Mouse (Mus musculus) forebrain, embryonic 14.5 days (tissue): ENCODE data around the gene Tbc1d10b. TPM values are rescaled to one million over a fixed set of nuclear protein-coding genes. Genes with fewer than 3 reads are reported as not detected.

Experiments
- ATAC-seq: fragments of 200-750 bp; cut with Nextera tagmentation; 2 replicates; pipeline ENCODE4 v1.8.0; 2017; ENCODE audit warnings: mild to moderate bottlenecking, moderate library complexity
- DNase-seq: peaks from one replicate; pipeline ENCODE4 v3.0.0-alpha.2; 2015; ENCODE audit warnings: low spot score
- H3K27ac ChIP-seq: fragments of 300-500 bp; sonication (generic); 2 replicates; pipeline ENCODE4 v1.5.1; 2014; ENCODE audit warnings: low read depth, mild to moderate bottlenecking, control low read depth, low read length, moderate library complexity
- H3K27me3 ChIP-seq: fragments of 300-500 bp; sonication (generic); replicated peaks from 2 replicates; pipeline ENCODE4 v1.6.1; 2014; ENCODE audit warnings: low read length, control low read depth, mixed read lengths; ENCODE audit not compliant: control insufficient read depth, insufficient read depth
- H3K36me3 ChIP-seq: fragments of 300-500 bp; sonication (generic); 2 replicates; pipeline ENCODE4 v1.6.1; 2014; ENCODE audit warnings: low read length, control low read depth; ENCODE audit not compliant: control insufficient read depth, insufficient read depth
- H3K4me1 ChIP-seq: fragments of 300-500 bp; sonication (generic); 2 replicates; pipeline ENCODE4 v1.6.1; 2014; ENCODE audit warnings: antibody characterized with exemption, low read length, control low read depth; ENCODE audit not compliant: control insufficient read depth, insufficient read depth
- H3K4me2 ChIP-seq: fragments of 300-500 bp; sonication (generic); 2 replicates; pipeline ENCODE4 v1.6.1; 2014; ENCODE audit warnings: mild to moderate bottlenecking, control low read depth, low read length
- H3K4me3 ChIP-seq: fragments of 300-500 bp; sonication (generic); 2 replicates; pipeline ENCODE4 v1.5.1; 2014; ENCODE audit warnings: low read depth, low read length, control low read depth
- H3K9ac ChIP-seq: fragments of 300-500 bp; sonication (generic); 2 replicates; pipeline ENCODE4 v1.6.1; 2014; ENCODE audit warnings: mild to moderate bottlenecking, low read length, control low read depth, moderate library complexity
- H3K9me3 ChIP-seq: fragments of 300-500 bp; sonication (generic); replicated peaks from 2 replicates; pipeline ENCODE4 v1.6.1; 2016; ENCODE audit warnings: low read length, control low read depth, mixed read lengths; ENCODE audit not compliant: control insufficient read depth
- WGBS: fragments of 180-500 bp; shearing (Covaris S2); extraction: QIAGEN DNeasy Blood & Tissue Kit; methylation state at CpG from one replicate; pipeline ENCODE4 v1.1.7; 2014; 5-methylcytosine and 5-hydroxymethylcytosine counted together
- polyA plus RNA-seq: library from polyadenylated mRNA; unstranded; fragments of >200 nt; fragmentation: Nextera tagmentation; extraction: Ambion mirVana; gene quantifications from 2 replicates; pipeline ENCODE4 v1.2.1, GENCODE M21; 2014

Gene Tbc1d10b
- polyA plus RNA-seq, 1 experiment from 2014 or later = 13.7 TPM

DNA sequence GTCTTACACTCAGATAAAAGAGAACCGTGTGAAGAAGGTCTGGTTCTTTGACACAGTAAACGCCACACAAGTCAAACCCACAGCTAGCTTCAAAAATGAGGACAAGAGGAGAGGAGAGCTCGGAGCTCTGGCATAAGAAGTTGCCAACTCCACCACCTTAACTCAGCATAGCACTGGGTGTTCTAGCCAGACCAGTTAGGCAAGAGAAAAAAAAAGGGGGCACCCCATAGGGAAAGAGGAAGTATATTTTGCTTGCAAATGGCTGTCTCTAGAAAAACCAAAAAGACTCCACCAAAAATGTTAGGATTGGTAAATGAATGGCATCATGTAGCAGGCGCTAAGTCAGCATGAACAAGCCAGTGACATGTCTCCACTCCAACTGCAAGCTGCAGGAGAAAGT lies 44.3 kb downstream of the Tbc1d10b start:
- H3K4me1 ChIP-seq = no peaks in the 10 kb centered on the region

GRCm38 (mm10) chr7:127162546-127162945 lies 45.7 kb downstream of the Tbc1d10b start:
- Histone ChIP-seq H3K9ac (no peak overlapping the region), H3K9me3 (no peaks in the 10 kb centered on the region), H3K27me3 (no peaks in the 10 kb centered on the region), H3K36me3 (no peaks in the 10 kb centered on the region), H3K4me2 (no peak overlapping the region), H3K4me3 (no peak overlapping the region), H3K4me1 (no peaks in the 10 kb centered on the region), H3K27ac (no peak overlapping the region)
- ATAC-seq (no peak), DNase-seq (no peak)
- 82% methylated on average over 5 of the region's 5 CpGs for WGBS

More for the DNA sequence above, 44.3 kb downstream of the Tbc1d10b start:
- Histone ChIP-seq H3K9me3 (no peaks in the 10 kb centered on the region), H3K27ac (no peak overlapping the region), H3K9ac (no peak overlapping the region), H3K36me3 (no peaks in the 10 kb centered on the region), H3K4me2 (no peak overlapping the region), H3K27me3 (no peaks in the 10 kb centered on the region), H3K4me3 (no peak overlapping the region)
- WGBS = 86% methylated on average over 4 of the region's 4 CpGs
- no peak for ATAC-seq
- DNase-seq = no peak

DNA sequence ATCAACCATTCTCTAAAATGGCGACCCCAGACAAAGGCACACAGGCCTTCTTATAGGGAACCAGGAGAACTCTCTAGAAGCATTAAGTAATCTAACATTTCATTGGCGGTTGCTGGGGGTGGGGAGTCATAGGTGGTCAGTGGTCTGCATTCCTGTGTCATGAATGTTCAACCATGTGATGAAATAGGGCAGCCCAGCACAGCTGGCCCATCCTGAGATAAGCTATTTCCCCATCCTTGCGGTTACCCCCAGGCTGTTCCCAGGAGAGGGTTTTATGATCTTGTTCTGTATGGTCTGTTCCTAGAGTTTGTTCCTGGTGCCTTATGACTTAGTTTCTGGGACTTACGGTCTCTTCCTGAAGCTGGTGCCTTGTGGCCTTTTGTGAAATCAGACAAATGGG lies 50.7 kb downstream of the Tbc1d10b start:
- Histone ChIP-seq H3K36me3 (no peaks in the 10 kb centered on the region), H3K27ac (no peak overlapping the region), H3K4me1 (no peaks in the 10 kb centered on the region), H3K4me3 (no peak overlapping the region), H3K27me3 (no peaks in the 10 kb centered on the region), H3K9ac (no peak overlapping the region), H3K9me3 (no peaks in the 10 kb centered on the region), H3K4me2 (no peak overlapping the region)
- no peak for DNase-seq
- no peak for ATAC-seq
- WGBS = 90% methylated on average over 4 of the region's 4 CpGs

- H3K27ac ChIP-seq = no peak overlapping the region
- H3K9me3 ChIP-seq = no peaks in the 10 kb centered on the region
- no peaks in the 10 kb centered on the region for H3K27me3 ChIP-seq
- H3K36me3 ChIP-seq = no peaks in the 10 kb centered on the region
- no peak overlapping the region for H3K9ac ChIP-seq
- peak; percentile 7 for DNase-seq
- no peak overlapping the region for H3K4me2 ChIP-seq
- H3K4me3 ChIP-seq = no peak overlapping the region
- WGBS = 89% methylated on average over 3 of the region's 3 CpGs
- no peaks in the 10 kb centered on the region for H3K4me1 ChIP-seq
- ATAC-seq = no peak
Observed at GRCm38 (mm10) chr7:127153477-127153876, 54.8 kb downstream of the Tbc1d10b start.

DNA sequence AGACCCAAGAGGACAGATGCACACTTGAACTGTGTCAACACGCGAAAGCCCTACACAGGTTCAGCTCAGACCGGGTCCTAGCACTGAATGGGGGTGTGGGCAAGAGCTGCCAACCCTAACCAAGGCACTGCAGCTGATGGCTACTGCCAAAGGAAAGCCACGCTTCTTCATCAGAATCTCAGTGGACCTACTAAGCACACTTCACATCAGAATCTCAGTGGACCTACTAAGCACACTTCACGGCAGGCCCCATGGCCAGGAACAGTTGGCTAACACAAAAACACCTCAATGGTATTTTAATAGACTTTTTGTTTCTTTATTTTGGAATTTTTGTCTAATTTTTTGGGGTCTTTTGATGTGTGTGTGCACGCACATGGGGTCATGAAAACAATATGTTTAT lies 55.8 kb downstream of the Tbc1d10b start:
- H3K27me3 ChIP-seq = no peaks in the 10 kb centered on the region
- H3K9me3 ChIP-seq = no peaks in the 10 kb centered on the region
- no peak overlapping the region for H3K9ac ChIP-seq
- DNase-seq (no peak), ATAC-seq (no peak)
- no peak overlapping the region for H3K27ac ChIP-seq
- H3K4me3 ChIP-seq = no peak overlapping the region
- H3K36me3 ChIP-seq = no peaks in the 10 kb centered on the region
- WGBS = 92% methylated on average over 6 of the region's 6 CpGs
- H3K4me1 ChIP-seq = no peaks in the 10 kb centered on the region
- H3K4me2 ChIP-seq = no peak overlapping the region

- Histone ChIP-seq H3K9ac (no peak overlapping the region), H3K4me1 (no peaks in the 10 kb centered on the region), H3K4me2 (no peak overlapping the region), H3K27me3 (no peaks in the 10 kb centered on the region), H3K4me3 (no peak overlapping the region), H3K36me3 (no peaks in the 10 kb centered on the region), H3K9me3 (no peaks in the 10 kb centered on the region), H3K27ac (no peak overlapping the region)
- 77% methylated on average over 3 of the region's 3 CpGs for WGBS
- ATAC-seq (no peak), DNase-seq (no peak)
Observed at GRCm38 (mm10) chr7:127147901-127148300, 60.4 kb downstream of the Tbc1d10b start.

Other genes with a start within 250 kb of the Tbc1d10b start
- gene Cdipt, start 232.6 kb downstream of the Tbc1d10b start, polyA plus RNA-seq = 92.4 and 96.0 TPM in 2 replicates
- 0.51 and 1.0 TPM in 2 replicates for gene Cdiptos, start 232.4 kb downstream of the Tbc1d10b start, polyA plus RNA-seq
- 1.8 and 2.7 TPM in 2 replicates for gene Mvp, start 193.8 kb downstream of the Tbc1d10b start, polyA plus RNA-seq
- 0.34 and 0.74 TPM in 2 replicates for gene Pagr1b, start 192.0 kb downstream of the Tbc1d10b start, polyA plus RNA-seq
- gene Pagr1a, start 191.1 kb downstream of the Tbc1d10b start, polyA plus RNA-seq = 22.3 and 25.1 TPM in 2 replicates
- gene Gm42742, start 187.4 kb downstream of the Tbc1d10b start, polyA plus RNA-seq = 65.0 and 68.5 TPM in 2 replicates
- 13.7 and 20.1 TPM in 2 replicates for gene Prrt2, start 187.3 kb downstream of the Tbc1d10b start, polyA plus RNA-seq
- gene Maz, start 181.4 kb downstream of the Tbc1d10b start, polyA plus RNA-seq = 53.1 and 54.1 TPM in 2 replicates
- gene Kif22, start 166.0 kb downstream of the Tbc1d10b start, polyA plus RNA-seq = 75.9 and 91.8 TPM in 2 replicates
- not detected in 2 replicates for gene Zg16, start 121.1 kb downstream of the Tbc1d10b start, polyA plus RNA-seq
- gene AI467606, start 117.1 kb downstream of the Tbc1d10b start, polyA plus RNA-seq = 1.5 and 2.2 TPM in 2 replicates
- gene Qprt, start 86.2 kb downstream of the Tbc1d10b start, polyA plus RNA-seq = 0.66 and 0.91 TPM in 2 replicates
- not detected in 2 replicates for gene Spn, start 70.6 kb downstream of the Tbc1d10b start, polyA plus RNA-seq
- 73.6 and 78.6 TPM in 2 replicates for gene Cd2bp2, start 12.4 kb downstream of the Tbc1d10b start, polyA plus RNA-seq
- gene Mylpf, start 422 bp upstream of the Tbc1d10b start, polyA plus RNA-seq = 4.6 and 5.3 TPM in 2 replicates
- 29.4 and 36.7 TPM in 2 replicates for gene Zfp553, start 24.6 kb upstream of the Tbc1d10b start, polyA plus RNA-seq
- gene Sept1, start 24.7 kb upstream of the Tbc1d10b start, polyA plus RNA-seq = 11.3 and 15.1 TPM in 2 replicates
- gene Zfp771, start 35.8 kb upstream of the Tbc1d10b start, polyA plus RNA-seq = 53.2 and 57.4 TPM in 2 replicates
- gene Dctpp1, start 52.2 kb upstream of the Tbc1d10b start, polyA plus RNA-seq = 169 and 219 TPM in 2 replicates
- gene Sephs2, start 65.6 kb upstream of the Tbc1d10b start, polyA plus RNA-seq = 59.4 and 62.5 TPM in 2 replicates
- 0.17 and 0.23 TPM in 2 replicates for gene Itgal, start 87.8 kb upstream of the Tbc1d10b start, polyA plus RNA-seq
- 3.5 and 3.6 TPM in 2 replicates for gene Zfp768, start 137.1 kb upstream of the Tbc1d10b start, polyA plus RNA-seq
- 4.0 and 7.0 TPM in 2 replicates for gene Zfp747, start 167.6 kb upstream of the Tbc1d10b start, polyA plus RNA-seq
- 5.5 and 6.6 TPM in 2 replicates for gene 9130019O22Rik, start 178.7 kb upstream of the Tbc1d10b start, polyA plus RNA-seq
- 7.4 and 7.5 TPM in 2 replicates for gene E430018J23Rik, start 185.2 kb upstream of the Tbc1d10b start, polyA plus RNA-seq
- gene Zfp764, start 198.4 kb upstream of the Tbc1d10b start, polyA plus RNA-seq = 4.4 and 4.5 TPM in 2 replicates
- gene Zfp688, start 213.6 kb upstream of the Tbc1d10b start, polyA plus RNA-seq = 32.9 and 36.1 TPM in 2 replicates
- gene Zfp689, start 240.7 kb upstream of the Tbc1d10b start, polyA plus RNA-seq = 12.7 TPM in 2 replicates